Mouse (Mus musculus): ENCODE measurements around the gene Gm11563. TPM values are rescaled to one million over a fixed set of nuclear protein-coding genes. Genes with fewer than 3 reads are reported as not detected.
"Not testable (repeated sequence)": the region's sequence is repeated elsewhere in the genome, so short reads cannot be mapped to it uniquely, and the experiment has no call there.

Gene Gm11563
- polyA plus RNA-seq (2012; rRNA removed): not detected in 2 replicates

- DNase-seq (ENCODE audit: low read depth): not testable (repeated sequence)
Measured at GRCm38 (mm10) chr11:99658467-99659010, at the start of gene Gm11563. Gm11563 (minus strand) TSS chr11:99658960.

GRCm38 (mm10) chr11:99690463-99690862 is 31.7 kb upstream of the Gm11563 start, which contains the start of gene Gm14190:
Gm14190 (minus strand) TSS chr11:99690740.
- no peak for TF ChIP-seq CTCF (IDR thresholded peaks at IDR 0.05; ENCODE audit: borderline replicate concordance, extremely low read depth, insufficient read depth, insufficient read length)
- no peak for TF ChIP-seq POLR2A (IDR thresholded peaks at IDR 0.05; ENCODE audit: borderline replicate concordance, extremely low read depth, insufficient read depth, insufficient read length, poor library complexity, severe bottlenecking)
- no peak for DNase-seq (ENCODE audit: low read depth)

- not testable (repeated sequence) for DNase-seq (ENCODE audit: low read depth)
Measured at GRCm38 (mm10) chr11:99685235-99685634, 26.5 kb upstream of the Gm11563 start.

GRCm38 (mm10) chr11:99683481-99683880 is 24.7 kb upstream of the Gm11563 start:
- no peak for TF ChIP-seq POLR2A (IDR thresholded peaks at IDR 0.05; ENCODE audit: borderline replicate concordance, extremely low read depth, insufficient read depth, insufficient read length, poor library complexity, severe bottlenecking)
- TF ChIP-seq CTCF (IDR thresholded peaks at IDR 0.05; ENCODE audit: borderline replicate concordance, extremely low read depth, insufficient read depth, insufficient read length): no peak
- DNase-seq (ENCODE audit: low read depth): no peak

DNA sequence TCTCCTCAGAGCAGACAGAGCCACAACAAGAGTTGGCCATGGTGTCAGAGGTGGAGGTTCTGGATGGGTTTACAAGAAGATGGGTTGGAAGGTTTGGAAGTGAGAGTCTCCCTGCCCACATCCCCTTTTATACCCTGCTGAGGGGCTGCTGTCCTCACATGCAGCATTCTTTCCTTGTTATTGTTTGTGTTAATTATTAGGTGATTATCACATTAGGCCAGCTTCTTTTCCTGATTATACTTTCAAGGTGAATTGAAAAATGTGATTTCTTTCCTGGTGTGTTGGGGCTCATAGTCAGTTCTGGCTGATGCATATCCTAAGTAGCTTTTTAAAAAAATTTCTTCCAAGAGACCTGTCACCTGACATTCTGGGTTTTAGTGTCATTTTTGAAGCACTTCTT is 7.1 kb upstream of the Gm11563 start, which contains the start of gene Krtap4-6:
Gene Krtap4-6, minus strand, starts transcription at position 101 of the 400 bp plus-strand sequence.
- TF ChIP-seq CTCF (IDR thresholded peaks at IDR 0.05; ENCODE audit: borderline replicate concordance, extremely low read depth, insufficient read depth, insufficient read length) (no peak), POLR2A (IDR thresholded peaks at IDR 0.05; ENCODE audit: borderline replicate concordance, extremely low read depth, insufficient read depth, insufficient read length, poor library complexity, severe bottlenecking) (no peak)
- no peak for DNase-seq (ENCODE audit: low read depth)

GRCm38 (mm10) chr11:99662802-99663201 is 4.0 kb upstream of the Gm11563 start:
- DNase-seq (ENCODE audit: low read depth): no peak
- no peak for TF ChIP-seq POLR2A (IDR thresholded peaks at IDR 0.05; ENCODE audit: borderline replicate concordance, extremely low read depth, insufficient read depth, insufficient read length, poor library complexity, severe bottlenecking)
- no peak for TF ChIP-seq CTCF (IDR thresholded peaks at IDR 0.05; ENCODE audit: borderline replicate concordance, extremely low read depth, insufficient read depth, insufficient read length)

GRCm38 (mm10) chr11:99659256-99659655 is 496 bp upstream of the Gm11563 start:
- no peak for DNase-seq (ENCODE audit: low read depth)
- TF ChIP-seq POLR2A (IDR thresholded peaks at IDR 0.05; ENCODE audit: borderline replicate concordance, extremely low read depth, insufficient read depth, insufficient read length, poor library complexity, severe bottlenecking) (no peak), CTCF (IDR thresholded peaks at IDR 0.05; ENCODE audit: borderline replicate concordance, extremely low read depth, insufficient read depth, insufficient read length) (no peak)

DNA sequence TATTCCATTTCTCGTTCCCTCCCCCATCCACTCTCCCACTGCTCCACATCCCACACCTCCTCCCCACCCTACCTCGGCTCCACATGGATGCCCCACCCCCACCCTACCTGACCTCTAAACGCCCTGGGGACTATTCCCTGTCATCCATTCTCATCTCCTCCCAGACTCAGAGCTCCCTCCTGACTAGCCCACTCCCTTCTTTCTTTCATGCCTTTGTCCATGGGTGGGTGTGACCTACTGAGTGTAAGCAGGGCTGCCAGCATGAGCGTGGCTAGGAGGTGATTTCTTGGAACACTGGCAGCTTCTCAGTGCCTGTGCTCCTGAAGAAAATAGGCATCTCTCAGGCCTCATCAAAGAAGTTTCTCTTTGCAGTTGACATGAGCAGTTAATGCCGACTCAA is 1.7 kb downstream of the Gm11563 start:
- TF ChIP-seq POLR2A (IDR thresholded peaks at IDR 0.05; ENCODE audit: borderline replicate concordance, extremely low read depth, insufficient read depth, insufficient read length, poor library complexity, severe bottlenecking) (no peak), CTCF (IDR thresholded peaks at IDR 0.05; ENCODE audit: borderline replicate concordance, extremely low read depth, insufficient read depth, insufficient read length) (no peak)
- DNase-seq (ENCODE audit: low read depth): no peak

GRCm38 (mm10) chr11:99650136-99650535 is 8.6 kb downstream of the Gm11563 start, which contains the start of gene Gm11555:
Gm11555 (minus strand) TSS chr11:99650236.
- TF ChIP-seq CTCF (IDR thresholded peaks at IDR 0.05; ENCODE audit: borderline replicate concordance, extremely low read depth, insufficient read depth, insufficient read length) (no peak), POLR2A (IDR thresholded peaks at IDR 0.05; ENCODE audit: borderline replicate concordance, extremely low read depth, insufficient read depth, insufficient read length, poor library complexity, severe bottlenecking) (no peak)
- DNase-seq (ENCODE audit: low read depth): no peak

GRCm38 (mm10) chr11:99646444-99646843 is 12.3 kb downstream of the Gm11563 start:
- no peak for TF ChIP-seq POLR2A (IDR thresholded peaks at IDR 0.05; ENCODE audit: borderline replicate concordance, extremely low read depth, insufficient read depth, insufficient read length, poor library complexity, severe bottlenecking)
- TF ChIP-seq CTCF (IDR thresholded peaks at IDR 0.05; ENCODE audit: borderline replicate concordance, extremely low read depth, insufficient read depth, insufficient read length): no peak
- DNase-seq (ENCODE audit: low read depth): no peak

DNA sequence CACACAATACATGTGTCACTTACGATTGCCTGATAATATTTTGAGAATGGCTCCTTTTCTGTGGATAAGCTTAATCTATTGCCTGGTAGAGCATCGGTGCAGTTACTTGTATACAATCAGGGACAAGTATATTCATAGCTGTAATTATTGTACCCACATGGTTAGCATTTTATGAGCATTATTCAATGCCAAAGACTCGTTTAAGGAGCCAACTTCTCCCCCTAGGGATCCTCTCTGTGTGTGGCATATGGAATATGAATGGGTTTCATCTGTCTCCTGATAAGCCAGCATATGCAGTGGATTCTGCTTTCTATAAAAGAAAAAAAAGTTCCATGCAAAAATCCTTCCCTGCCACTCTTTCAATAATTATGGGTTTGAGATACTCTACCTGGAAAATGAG is 14.4 kb downstream of the Gm11563 start:
- DNase-seq (ENCODE audit: low read depth): peak; percentile 56
- TF ChIP-seq POLR2A (IDR thresholded peaks at IDR 0.05; ENCODE audit: borderline replicate concordance, extremely low read depth, insufficient read depth, insufficient read length, poor library complexity, severe bottlenecking) (no peak), CTCF (IDR thresholded peaks at IDR 0.05; ENCODE audit: borderline replicate concordance, extremely low read depth, insufficient read depth, insufficient read length) (no peak)

GRCm38 (mm10) chr11:99643635-99644139 is 15.1 kb downstream of the Gm11563 start, which contains the start of gene Krtap4-7:
Krtap4-7 (minus strand) TSS chr11:99644089.
- not testable (repeated sequence) for DNase-seq (ENCODE audit: low read depth)

- no peak for DNase-seq (ENCODE audit: low read depth)
- no peak for TF ChIP-seq CTCF (IDR thresholded peaks at IDR 0.05; ENCODE audit: borderline replicate concordance, extremely low read depth, insufficient read depth, insufficient read length)
Measured at GRCm38 (mm10) chr11:99640926-99641325, 17.8 kb downstream of the Gm11563 start.

All from brain, embryonic 14.5 days (tissue).